Mouse (Mus musculus) spleen, adult 2 months (tissue): Measurements from ENCODE around the gene Agl.

Source experiments
- CTCF ChIP-seq: fragments of 200-500 bp; IDR thresholded peaks from 2 replicates; pipeline ENCODE4 v1.5.1; 2011; ENCODE audit warnings: mild to moderate bottlenecking, inconsistent platforms; ENCODE audit not compliant: insufficient read depth, insufficient read length, insufficient replicate concordance; ENCODE audit errors: extremely low read depth
- POLR2A ChIP-seq: fragments of 200-500 bp; IDR thresholded peaks from 2 replicates; pipeline ENCODE4 v1.6.1; 2011; ENCODE audit warnings: low read depth, low read length, inconsistent platforms

- TF ChIP-seq POLR2A (no peak), CTCF (no peak)
Observed at GRCm38 (mm10) chr3:116850376-116850775, 42.4 kb upstream of the Agl start.
